Mouse (Mus musculus) CH12.LX (cell line): Measurements from ENCODE around the gene Ifitm5.

Source experiments
- CTCF ChIP-seq, 2 experiments: IDR thresholded peaks in 1 of 2; conservative IDR thresholded peaks in 1 of 2; 2 replicates each; pipeline ENCODE4 v1.5.1; 2011 to 2012; ENCODE audit warnings: low read depth in 2 of 2, low read length in 2 of 2, improper control_type of control experiment in 1 of 2, inconsistent platforms in 1 of 2, mild to moderate bottlenecking in 1 of 2, moderate library complexity in 1 of 2
- MXI1 ChIP-seq: IDR thresholded peaks from 2 replicates; pipeline ENCODE4 v1.6.1; 2011; ENCODE audit warnings: mild to moderate bottlenecking, low read depth, low read length, improper control_type of control experiment
- POLR2A ChIP-seq: IDR thresholded peaks from 2 replicates; pipeline ENCODE4 v1.6.1; 2011; ENCODE audit warnings: low read depth, mild to moderate bottlenecking, improper control_type of control experiment, low read length
- RCOR1 ChIP-seq: conservative IDR thresholded peaks from 2 replicates; pipeline ENCODE4 v1.6.1; 2012; ENCODE audit warnings: low read depth, mild to moderate bottlenecking, inconsistent platforms, low read length, improper control_type of control experiment
- TCF12 ChIP-seq: IDR thresholded peaks from 2 replicates; pipeline ENCODE4 v1.6.1; 2014; ENCODE audit warnings: low read depth, mild to moderate bottlenecking, inconsistent platforms, low read length, improper control_type of control experiment
- USF2 ChIP-seq: conservative IDR thresholded peaks from 2 replicates; pipeline ENCODE4 v1.6.1; 2011; ENCODE audit warnings: low read depth, low read length, improper control_type of control experiment

DNA sequence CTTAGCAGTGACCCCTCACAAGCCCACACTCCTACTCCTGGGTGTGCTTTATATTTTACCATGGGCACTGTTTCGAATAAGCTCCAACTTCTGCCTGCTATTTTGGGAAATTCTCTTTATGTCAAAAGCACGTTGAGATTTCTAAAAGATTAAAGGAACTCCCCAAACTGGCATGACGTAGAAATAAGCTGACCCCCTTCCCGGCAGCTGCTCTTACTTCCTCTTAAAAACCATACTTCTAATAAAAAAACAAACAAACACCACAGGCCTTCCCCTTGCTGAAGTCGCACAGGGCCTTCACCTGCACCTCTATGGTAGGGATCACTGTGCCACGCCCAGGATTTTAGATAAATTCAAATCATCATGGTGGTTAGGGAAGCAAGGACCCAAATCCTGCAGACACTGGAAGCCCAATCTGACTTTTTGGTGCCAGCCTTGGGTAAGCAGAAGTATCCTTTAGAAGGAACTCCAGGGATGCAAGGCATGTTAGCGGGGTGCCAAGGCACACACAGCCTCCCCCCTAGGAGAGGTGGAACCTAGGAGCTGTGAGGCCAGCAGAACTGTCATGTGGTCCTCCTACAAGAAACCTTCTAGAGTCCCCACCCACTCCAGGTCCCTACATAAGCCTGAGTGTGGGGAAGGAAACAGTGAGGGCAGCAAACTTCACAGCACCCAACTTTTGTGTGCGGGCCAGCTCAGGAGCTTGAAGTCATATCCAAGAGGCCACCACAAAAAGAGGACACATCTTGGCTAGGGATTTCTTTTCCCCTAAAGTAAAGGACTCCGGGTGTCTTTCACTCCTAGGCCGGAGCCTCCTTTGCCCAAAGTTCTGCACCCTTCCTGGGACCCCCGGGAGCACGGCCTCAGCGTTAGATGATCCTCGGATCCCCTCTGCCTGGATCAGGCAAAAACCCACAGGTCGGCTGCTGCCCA is 4.0 kb upstream of the Ifitm5 start:
- TF ChIP-seq TCF12, result no peak
- no peak for TF ChIP-seq POLR2A
- TF ChIP-seq CTCF (conservative IDR thresholded peaks at IDR 0.05 in 1 of 2, IDR thresholded peaks at IDR 0.05 in 1 of 2; ENCODE audit: low read depth in 2 of 2, low read length in 2 of 2), result no peak
- TF ChIP-seq USF2, result no peak
- no peak for TF ChIP-seq RCOR1
- no peak for TF ChIP-seq MXI1
